Mouse (Mus musculus) embryo, embryonic 11.5 days (tissue): Measurements from ENCODE around the gene Zfp830.

ENCODE experiments used
- DNase-seq: peaks from one replicate; pipeline ENCODE4 v3.0.0-alpha.2; 2012; ENCODE audit warnings: low read depth, low spot score

The Zfp830 gene

DNA sequence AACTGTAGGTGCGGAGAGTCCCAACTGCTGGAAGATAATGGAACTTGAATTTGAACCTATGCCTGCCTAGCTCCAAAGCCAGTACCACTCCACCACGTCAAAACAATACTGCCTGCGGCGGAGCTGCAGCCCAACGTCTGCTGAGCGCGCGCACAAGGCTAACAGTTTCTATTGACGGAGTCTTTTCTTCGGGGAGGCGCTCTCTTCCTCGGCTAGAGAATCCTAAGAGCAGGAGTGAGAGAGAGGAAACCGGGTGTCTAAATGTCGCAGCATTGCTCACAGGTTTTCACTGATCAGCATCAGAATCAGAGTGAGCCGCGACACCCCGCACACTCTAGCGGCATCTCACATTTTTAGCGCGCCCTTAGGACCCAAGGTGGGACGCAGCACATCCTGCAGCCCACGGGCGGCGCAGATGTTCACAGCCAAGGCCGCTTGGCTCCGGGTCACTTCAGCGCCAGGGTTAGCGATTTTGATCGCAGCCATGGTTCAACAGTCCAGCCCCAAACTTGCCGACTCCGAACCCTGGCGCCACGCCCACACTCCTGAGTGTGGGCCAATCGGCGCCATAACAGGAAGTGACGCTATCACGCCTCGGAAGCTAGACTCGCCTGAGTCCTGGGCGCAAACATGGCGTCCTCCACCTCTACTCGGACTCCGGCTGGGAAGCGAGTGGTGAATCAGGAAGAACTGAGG, at the start of gene Zfp830, which contains the start of gene Cct6b:
Gene Zfp830, plus strand, starts transcription at position 604 of the 696 bp plus-strand sequence.
Gene Cct6b, minus strand, starts transcription at position 580 of the 696 bp plus-strand sequence.
- DNase-seq, result peak; percentile 92

DNA sequence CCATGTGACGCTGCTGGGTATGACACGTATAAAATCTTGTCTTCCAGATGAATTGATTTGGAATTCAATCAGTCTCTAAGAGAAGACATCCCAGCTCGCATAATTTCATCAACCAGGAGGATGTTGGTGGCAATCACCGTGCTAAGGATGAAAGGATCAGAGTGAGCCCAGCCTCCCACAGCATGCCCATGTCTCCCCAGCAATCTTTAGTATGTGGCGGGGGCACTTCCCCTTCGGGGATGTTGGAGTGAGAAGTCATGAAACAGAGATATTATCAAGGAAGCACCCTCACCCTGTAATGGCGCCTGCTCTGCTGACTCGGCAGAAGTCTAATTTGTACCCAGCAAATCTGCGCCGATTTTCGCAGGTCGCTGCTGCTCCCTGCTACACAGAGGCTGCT, 44.9 kb upstream of the Zfp830 start:
- no peak for DNase-seq

DNA sequence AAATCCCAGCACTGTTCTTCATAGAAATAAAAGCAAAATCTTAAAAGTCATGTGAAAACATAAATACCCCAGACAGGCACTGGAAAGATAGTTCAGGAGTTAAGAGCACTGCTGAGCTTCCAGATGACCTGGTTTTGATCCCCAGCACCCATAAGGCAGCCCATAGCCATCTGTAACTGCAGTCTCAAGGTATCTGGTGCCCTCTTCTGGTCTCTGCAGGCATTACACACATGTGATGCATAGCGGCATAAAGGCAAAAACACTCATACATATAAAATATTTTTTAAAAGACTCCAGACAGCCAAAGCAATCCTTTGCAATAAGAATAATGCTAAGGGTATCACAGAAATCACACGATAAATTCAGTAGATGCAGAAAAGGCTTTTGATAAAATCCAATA, 37.3 kb upstream of the Zfp830 start:
- DNase-seq, result no peak

DNA sequence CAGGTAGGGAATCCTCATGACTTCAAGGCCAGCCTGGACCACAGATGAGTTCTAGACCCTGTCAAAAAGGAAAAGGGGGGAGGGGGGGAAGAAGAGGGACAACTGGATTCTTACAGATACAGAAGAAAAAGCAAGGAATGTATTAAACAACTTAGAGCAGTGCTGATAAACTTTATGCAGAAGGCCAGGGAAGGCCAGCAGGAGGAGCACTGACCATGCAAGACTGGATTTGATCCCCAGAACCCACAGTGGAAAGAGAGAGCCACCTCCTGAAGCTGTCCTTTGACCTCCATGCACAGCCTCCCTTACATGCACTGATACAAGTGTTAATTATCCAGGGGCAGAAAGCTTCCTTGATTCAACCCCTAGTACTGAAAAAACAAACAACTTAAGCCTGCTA, 29.9 kb upstream of the Zfp830 start:
- DNase-seq, result no peak

DNA sequence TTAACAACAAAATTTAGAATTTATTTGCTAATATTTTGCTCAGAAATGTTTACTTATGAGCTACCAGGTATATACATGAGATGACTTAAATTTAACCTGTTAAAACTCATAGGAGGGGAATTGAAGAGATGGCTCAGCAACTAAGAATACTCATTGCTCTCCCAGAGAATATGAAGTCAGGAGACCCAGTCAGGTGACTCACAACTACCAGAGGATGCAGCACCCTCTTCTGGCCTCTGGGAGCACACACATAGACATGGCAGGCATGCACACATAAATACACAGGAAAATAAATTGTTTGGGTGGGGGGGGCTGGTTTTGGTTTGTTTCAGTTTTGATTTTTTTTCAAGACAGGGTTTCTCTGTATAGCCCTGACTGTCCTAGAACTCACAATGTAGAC, 25.1 kb upstream of the Zfp830 start:
- DNase-seq, result no peak

DNA sequence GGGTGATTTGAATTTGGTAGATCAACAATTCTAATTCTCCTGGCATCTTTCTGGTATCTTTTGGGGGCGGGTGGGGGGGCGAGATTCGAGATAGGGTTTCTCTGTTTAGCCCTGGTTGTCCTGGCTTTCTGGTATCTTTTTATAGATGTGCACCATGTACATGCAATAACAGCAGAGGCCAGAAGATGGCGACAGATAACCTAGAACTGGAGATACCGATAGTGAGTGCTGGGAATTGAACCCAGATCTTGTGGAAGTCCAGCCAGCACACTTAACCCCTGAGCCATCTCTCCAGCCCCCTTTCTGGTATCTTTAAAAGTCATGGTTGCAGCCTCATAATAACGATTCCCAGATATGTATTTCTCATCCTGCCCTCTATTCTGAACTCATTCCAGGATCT, 18.0 kb upstream of the Zfp830 start:
- DNase-seq, result peak; percentile 7

DNA sequence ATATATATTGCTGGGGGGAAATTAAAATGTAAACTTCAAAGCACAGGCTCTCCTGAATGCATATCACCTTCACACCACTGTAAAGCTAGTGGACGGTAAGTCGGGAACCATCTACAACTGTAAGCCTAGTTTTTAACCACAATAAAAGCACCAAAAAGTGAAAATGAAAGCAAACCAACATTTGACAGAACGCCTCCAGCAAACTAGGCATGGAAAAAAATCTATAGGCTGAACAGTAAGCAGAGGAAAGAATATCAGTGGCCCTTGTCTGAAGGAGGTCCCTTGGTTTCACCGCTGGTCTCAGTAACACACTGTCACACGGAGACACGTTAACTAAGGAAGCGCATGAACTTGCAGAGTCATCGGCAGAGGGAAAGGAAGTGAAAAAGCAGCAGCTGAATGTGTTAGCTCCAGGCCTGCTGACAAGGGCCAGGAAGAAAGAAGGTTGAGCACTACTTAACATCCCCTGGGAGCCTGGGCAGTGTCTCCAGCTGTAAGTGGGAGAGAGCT, 17.2 kb upstream of the Zfp830 start:
- DNase-seq, result no peak

DNA sequence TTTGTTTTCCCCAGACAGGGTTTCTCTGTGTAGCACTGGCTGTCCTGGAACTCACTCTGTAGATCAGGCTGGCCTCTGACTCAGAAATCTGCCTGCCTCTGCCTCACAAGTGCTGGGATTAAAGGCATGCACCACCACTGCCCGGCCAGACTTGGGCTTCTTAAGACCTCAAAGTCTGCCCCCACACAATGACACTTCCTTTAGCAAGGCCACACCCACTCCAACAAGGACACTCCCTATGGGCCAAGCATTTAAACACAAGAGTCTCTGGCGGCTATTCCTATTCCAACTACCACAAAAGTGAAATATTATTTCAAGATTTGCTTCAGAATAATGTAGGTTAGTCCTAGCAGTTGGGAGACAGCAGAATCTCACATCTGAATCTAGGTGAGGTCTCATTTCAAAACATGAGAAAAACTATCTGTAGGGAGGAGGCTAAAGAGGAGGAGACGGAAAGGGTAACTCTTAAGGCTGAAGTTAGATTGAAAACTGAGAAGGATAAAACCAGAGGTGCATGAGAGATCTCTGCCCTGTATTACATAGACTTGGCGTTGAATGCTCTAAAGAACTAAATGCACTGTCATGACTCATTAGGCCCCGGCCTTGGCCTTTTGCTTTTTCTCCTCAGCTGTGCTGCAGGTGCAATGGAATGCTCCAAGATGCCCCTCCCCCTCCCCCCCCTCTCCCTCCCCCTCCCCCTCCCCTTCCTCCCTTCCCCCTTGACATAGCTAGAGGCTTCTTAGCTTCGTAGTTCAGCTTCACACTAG, 11.6 kb upstream of the Zfp830 start:
- no peak for DNase-seq

DNA sequence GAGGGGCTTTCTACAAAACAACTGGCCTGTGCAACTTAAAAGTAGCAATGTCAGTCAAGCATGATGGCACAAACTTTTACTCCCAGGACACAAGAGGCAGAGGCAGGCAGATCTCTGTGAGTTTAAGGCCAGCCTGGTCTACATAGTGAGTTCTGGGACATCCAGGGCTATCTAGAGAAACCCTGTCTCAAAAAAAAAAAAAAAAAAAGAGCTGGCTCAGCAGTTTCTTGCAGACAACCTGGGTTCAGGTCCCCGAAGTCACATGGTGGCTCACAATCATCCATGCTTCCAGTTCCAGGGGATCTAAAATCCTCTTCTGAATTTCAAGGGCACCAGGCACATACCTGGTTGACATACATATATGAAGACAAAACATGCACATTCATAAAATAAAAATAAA, 8.2 kb upstream of the Zfp830 start:
- DNase-seq, result no peak

DNA sequence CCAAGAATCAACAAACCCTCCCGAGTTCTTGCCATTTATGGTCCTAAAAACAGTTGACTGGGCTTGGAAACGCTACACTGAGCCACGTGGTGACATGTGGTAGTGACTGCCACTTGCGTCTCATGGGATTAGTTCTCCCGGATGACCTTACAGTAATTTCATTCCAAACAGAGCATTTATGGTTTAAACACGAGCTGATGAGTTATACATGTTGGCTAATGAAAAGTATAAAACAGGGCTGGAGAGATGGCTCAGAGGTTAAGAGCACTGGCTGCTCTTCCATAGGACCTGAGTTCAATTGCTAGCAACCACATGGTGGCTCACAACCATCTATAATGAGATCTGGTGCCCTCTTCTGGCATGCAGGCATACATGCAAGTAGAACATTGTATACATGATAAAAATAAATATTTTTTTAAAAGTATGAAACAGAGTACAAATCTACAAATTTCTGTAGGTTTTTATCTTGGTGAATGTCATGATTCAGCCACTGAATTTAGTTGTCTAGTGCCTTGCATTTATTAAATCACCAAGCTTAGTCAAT, 1.8 kb upstream of the Zfp830 start:
- DNase-seq, result no peak

DNA sequence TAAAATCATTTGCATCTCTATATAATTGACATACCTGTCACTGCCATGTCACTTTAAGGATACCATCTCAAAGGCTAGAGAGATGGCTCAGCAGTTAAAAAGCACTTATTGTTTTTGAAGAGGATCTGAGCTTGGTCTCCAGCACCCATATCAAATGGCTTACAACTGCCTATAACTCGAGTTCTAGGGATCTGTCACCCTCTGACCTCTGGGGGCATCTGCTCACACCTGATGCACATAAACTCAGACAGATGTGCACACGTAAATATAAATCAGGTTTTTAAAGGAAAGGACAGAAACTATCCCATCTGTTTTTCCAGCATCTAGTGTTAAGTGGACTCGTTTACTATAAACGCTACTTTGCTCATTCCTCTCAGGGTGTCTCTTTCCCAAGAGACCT, 884 bp upstream of the Zfp830 start:
- no peak for DNase-seq

DNA sequence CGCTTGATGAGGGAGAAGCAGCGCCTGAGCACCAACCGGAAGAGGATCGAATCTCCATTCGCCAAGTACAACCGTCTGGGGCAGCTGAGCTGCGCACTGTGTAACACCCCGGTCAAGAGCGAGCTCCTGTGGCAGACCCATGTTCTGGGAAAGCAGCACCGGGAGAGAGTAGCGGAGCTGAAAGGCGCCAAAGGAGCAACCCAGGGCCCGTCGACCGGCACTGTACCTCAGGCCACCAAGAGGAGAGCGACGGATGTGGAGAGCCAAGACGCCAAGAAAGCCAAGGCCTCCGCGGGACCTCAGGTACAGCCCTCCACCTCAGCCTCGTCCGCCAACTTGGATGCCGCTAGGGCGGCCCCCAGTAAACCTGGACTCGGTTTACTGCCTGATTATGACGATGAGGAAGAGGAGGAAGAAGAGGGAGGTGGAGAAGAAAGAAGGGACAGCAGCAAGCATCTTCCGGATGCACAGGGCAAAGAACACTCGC, 336 bp downstream of the Zfp830 start:
- no peak for DNase-seq

DNA sequence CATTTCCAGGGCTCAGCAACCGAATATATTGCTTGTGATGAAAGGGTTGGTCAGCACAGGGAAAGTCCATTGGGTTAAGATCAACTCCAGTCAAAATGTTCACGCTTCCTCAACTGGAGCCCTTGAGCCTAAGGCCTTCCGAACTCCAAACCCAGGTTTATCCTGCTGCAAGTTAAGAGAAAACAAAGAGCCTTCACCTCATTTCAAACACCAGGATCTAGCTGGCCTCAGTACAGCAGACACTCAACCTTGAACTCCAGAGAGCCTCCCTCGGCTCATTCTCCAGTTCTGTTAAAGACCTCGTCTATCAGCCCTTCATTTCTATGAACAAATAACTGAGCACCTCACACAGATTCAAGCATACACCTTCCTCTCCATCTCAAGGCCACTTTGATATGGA, 16.0 kb downstream of the Zfp830 start:
- no peak for DNase-seq

DNA sequence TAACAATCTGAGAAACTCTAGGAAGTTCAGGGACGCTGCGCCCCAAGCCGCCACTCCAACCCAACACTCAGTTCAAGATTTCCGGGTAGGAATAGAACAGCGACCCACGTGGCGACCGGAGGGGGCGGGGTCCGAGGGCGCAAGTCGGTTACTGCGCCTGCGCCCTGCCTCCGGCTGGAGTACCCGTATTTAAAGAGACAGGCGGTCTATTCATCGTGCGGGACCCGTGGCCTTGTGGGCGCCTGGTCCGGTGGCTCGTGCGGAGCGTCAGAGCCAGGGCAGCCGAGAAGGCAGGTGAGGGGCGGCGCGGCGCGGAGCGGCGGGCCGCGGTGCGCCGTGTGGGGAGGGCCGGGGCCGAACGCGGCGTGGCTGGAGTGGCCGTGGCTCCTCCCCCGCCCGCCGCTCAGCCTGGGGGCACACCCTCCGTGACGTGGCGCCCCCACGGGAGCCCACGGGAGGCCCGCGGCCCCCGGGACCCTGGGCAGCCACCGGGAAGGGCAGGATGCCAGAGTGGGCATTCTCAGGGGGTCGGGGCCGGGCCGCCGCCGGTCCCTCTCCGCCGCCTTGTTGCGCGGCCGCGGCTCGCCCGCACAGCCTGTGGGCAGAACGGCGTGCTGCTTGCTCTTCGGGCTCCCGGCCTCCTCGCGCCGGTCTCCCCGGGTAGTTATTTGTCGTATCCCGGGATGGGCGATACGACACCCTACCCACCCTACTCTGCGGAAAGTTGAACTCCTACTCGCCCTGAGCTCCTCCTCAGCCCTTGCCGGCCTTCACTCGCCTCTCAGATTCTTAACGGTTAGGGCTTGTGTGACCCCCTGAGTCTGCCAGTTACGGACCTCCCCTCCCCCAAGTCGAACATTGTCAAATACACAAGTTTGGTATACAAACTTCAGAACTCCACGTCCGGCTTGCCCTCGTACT, 17.1 kb downstream of the Zfp830 start, which contains the start of gene Lig3:
Gene Lig3, plus strand, starts transcription at position 126 of the 921 bp plus-strand sequence.
- DNase-seq, result peak; percentile 91

DNA sequence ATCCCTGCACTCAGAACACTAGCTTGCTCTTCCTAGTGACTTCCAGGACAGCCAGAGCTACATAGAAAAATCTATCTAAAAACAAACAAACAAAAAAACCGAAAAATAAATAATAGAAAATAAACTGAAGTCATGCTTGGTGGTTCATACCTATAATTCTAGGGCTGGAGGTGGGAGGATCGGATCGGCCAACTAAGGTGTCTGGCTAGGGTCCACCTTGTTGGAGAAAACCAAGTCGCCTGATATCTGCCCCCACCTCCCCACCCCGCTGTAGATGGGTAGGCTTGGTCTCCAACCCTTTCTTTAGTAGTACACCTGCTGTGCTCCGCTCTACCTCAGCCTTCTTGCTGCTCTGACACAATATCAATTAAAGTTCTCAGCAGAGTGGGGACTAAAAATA, 18.1 kb downstream of the Zfp830 start:
- no peak for DNase-seq

DNA sequence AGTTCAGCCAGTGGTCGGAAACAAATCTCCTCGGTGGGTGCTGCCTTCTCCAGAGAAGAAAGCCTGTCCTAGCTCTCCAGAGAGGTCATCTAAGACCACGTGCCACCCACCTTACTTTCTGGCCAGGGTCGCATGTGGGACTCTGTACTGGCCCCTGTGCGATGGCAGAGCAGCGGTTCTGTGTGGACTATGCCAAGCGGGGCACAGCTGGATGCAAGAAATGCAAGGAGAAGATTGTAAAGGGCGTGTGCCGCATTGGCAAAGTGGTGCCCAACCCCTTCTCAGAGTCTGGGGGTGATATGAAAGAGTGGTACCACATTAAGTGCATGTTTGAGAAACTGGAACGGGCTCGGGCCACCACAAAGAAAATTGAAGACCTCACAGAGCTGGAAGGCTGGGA, 19.3 kb downstream of the Zfp830 start:
- DNase-seq, result no peak

DNA sequence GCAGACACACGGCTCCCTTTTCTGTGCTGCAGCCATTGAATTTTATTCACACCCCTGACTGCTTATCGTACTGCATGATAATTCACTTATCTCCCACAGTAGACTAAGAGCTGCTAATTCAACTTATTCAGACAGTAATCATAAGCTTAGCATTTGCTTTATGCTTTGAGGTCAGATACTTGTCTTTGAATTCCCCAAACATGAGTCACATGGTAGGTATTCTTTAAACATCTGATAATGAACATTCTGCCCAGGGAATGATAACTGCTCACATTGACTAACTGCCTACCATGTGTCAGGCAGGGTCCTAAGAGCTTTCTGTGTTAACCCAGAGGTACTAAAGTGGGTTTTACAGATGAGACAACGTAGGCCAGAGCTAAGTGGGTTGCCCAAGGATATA, 42.5 kb downstream of the Zfp830 start:
- DNase-seq, result no peak

DNA sequence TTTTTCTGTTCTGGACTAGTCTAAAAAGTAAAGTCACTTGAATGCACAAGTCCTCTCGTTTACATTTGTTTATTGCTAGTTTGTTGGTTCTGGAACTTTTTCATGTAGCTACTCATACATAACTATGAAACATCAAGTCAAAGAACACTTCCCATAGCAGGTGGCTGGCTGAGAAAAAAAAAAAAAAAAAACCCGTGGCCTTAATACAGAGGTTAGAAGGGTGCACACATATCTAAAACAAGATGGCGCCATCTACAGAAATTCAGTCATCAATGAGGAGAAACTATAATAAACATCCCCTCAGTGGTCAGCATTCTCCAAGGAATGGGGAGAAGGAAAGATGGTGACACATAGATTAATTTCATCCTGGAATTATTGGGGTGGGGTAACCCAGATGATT, 43.2 kb downstream of the Zfp830 start:
- DNase-seq, result no peak

DNA sequence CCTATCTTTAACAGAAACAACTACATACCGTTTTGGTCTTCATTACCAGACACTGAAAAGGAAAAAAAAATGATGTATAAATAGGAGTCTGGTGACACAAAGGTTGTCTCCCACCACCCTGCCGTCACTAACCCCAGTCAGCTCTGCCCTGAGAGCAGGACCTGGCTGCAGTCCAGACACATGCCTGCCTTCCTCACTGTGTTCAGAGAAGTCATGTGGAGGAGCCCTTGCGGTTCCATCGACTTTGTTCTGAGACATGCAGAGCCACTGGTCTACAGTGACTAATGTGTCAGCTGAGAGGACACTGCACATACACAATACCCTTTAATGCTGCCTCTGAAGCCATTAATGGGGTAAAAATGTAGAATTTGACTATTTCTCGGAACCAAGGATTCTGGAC, 44.3 kb downstream of the Zfp830 start:
- DNase-seq, result no peak
